Mouse (Mus musculus) retina, postnatal 7 days (tissue): ENCODE results near the gene Hist1h1e.
"Not testable (repeated sequence)": the region's sequence is repeated elsewhere in the genome, so short reads cannot be mapped to it uniquely, and the experiment has no call there.

Experiments
- DNase-seq: peaks from one replicate; pipeline ENCODE4 v3.0.0-alpha.2; 2012; ENCODE audit warnings: low read depth, low spot score

The Hist1h1e gene

DNA sequence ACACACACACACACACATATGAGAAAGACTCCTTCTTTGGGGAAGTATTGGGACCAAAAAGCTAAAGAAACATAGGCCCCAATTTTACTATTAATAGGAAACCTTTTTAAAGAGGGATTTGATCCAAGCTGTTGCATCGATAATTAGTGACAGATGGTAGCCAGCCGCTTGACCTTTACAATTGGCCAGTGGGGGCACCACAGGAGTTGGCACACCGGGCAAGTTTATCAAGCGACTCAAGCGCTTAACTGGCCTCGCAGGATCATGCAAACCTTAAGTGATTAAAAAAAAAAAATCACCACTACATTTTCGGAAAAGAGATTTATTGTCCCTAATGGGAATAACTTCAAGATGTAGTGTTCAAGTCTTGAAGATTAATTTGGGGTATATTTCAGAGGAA, 29.7 kb downstream of the Hist1h1e start:
- no peak for DNase-seq

- not testable (repeated sequence) for DNase-seq
Observed at GRCm38 (mm10) chr13:23591886-23592285, 30.5 kb downstream of the Hist1h1e start.

GRCm38 (mm10) chr13:23591206-23591605, 31.2 kb downstream of the Hist1h1e start:
- DNase-seq: no peak

- no peak for DNase-seq
Observed at GRCm38 (mm10) chr13:23586940-23587225, 35.5 kb downstream of the Hist1h1e start.

- no peak for DNase-seq
Observed at GRCm38 (mm10) chr13:23586099-23586939, 36.0 kb downstream of the Hist1h1e start.

DNA sequence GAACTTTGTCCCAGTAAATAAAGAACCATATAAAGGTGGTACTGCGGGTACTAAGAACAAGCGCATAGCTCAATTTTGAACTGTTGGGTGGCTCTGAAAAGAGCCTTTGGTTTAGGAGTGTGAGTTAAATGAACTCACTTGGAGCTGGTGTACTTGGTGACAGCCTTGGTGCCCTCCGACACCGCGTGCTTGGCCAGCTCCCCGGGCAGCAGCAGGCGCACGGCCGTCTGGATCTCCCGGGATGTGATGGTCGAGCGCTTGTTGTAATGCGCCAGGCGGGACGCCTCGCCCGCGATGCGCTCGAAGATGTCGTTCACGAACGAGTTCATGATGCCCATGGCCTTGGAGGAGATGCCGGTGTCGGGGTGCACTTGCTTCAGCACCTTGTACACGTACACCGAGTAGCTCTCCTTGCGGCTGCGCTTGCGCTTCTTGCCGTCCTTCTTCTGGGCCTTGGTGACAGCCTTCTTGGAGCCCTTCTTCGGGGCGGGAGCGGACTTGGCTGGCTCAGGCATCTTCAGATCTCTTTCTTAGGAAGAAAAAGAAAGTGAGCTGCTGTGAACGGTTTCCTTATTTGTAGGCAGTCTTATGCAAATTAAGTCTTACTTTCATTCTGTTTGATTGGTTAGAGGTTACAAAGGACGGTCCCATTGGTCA, 36.8 kb downstream of the Hist1h1e start:
- peak; percentile 76 for DNase-seq

- DNase-seq: peak; percentile 36
Observed at GRCm38 (mm10) chr13:23585029-23585441, 37.3 kb downstream of the Hist1h1e start.

DNA sequence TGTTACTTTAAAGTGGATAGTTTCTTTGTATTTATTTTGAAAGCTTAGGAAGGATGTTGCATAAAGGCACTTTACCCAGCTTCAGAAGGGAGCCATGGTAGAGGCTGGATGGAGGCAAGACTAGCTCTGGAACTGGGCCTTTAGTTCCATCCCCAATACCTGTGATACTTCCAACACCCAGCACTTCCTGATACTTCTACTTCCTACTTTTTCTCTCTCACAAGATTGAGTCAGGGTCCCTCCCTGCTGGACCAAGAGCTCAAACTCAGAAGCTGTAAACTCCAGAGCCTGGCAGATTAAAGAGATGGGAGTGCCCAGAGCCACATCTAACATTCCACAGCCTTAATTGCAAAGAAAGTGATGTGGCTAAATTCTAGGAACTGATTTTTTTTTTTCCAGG, 38.0 kb downstream of the Hist1h1e start:
- no peak for DNase-seq

GRCm38 (mm10) chr13:23583387-23584068, 38.8 kb downstream of the Hist1h1e start:
- no peak for DNase-seq

- no peak for DNase-seq
Observed at GRCm38 (mm10) chr13:23582219-23583056, 39.9 kb downstream of the Hist1h1e start.

DNA sequence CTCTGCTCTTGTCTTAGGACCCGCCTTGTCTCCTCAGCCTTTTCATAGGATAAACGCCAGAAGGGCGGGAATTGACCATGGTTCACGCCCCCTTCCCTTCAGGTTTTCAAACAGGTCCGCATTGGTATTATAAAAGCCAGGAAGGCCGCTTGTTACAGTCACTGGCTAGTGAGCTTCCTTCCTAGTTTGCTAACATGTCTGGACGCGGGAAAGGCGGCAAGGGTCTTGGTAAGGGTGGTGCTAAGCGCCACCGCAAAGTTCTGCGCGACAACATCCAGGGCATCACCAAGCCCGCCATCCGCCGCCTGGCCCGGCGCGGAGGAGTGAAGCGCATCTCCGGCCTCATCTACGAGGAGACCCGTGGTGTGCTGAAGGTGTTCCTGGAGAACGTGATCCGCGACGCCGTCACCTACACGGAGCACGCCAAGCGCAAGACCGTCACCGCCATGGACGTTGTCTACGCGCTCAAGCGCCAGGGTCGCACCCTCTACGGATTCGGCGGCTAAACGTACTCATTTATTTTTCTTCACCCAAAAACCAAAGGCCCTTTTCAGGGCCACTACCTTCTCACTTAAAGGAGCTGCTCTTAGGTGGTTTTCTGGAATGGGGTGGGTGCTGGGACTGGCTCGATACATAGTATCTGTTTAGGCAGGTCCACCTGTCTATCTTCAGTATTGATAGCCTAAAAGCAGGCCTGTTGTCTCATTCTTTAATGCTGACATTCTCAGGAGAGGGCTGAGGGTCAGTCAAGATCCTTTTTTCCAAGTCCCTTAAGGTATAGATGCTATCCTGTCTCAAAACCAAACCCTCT, 40.7 kb downstream of the Hist1h1e start, which contains the start of gene Hist1h4d:
TSS of gene Hist1h4d (plus strand) at position 191 of the 811 bp plus-strand sequence.
- peak; percentile 94 for DNase-seq

DNA sequence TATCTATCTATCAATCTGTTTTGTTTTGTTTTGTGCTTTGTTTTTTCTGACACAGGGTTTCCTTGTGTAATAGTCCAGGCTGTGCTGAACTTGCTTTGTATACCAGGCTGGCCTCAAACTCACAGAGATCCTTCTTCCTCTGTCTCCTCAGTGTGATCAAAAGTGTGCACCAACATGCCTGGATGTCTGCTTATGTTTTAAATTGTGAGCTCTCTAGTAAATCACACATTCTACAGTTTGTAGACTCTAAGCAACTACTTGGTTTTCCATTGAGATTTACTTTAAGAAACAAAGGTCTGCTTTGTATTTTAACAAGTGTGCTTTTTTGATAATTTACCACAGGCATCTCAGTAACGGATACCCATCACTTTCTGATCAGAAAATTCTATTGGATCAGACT, 44.5 kb downstream of the Hist1h1e start:
- no peak for DNase-seq

GRCm38 (mm10) chr13:23576906-23577639, 45.3 kb downstream of the Hist1h1e start:
- DNase-seq: no peak

DNA sequence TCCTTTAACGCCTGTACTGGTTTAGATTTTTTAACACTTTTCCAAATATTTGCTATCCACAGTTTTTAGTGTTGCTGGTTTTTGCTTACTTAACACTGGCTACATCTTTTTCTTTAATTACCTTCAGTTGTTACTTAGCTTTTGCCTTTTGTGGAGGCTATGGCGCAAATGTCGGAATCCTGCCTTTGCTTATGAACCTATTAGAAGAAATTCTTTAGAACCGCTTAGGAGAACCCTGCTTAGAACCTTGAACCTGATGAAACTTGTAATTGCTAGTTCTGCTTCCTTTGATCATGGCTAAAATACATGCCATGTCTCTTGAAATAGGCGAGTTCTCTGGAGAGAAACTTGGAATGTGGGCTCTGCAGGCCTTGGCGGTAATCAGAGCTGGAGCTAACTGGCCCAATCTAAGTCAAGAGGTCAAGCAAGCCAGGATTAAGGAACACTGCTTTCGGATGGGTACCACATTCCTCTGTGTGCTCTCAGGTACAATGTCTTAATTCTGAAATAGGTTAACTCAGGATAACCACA, 45.9 kb downstream of the Hist1h1e start:
- no peak for DNase-seq

DNA sequence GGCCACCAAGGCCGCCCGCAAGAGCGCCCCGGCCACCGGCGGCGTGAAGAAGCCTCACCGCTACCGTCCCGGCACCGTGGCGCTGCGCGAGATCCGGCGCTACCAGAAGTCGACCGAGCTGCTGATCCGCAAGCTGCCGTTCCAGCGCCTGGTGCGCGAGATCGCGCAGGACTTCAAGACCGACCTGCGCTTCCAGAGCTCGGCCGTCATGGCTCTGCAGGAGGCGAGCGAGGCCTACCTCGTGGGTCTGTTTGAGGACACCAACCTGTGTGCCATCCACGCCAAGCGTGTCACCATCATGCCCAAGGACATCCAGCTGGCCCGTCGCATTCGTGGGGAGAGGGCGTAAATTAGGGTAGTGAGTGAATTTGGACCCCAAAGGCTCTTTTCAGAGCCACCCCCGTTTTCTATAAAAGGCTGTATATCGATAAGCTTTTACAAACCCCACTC, 46.5 kb downstream of the Hist1h1e start:
- DNase-seq: not testable (repeated sequence)

GRCm38 (mm10) chr13:23575271-23575851, 47.0 kb downstream of the Hist1h1e start, which contains the start of gene Hist1h3d:
Gene Hist1h3d, plus strand, starts transcription at chr13:23575763.
- peak; percentile 49 for DNase-seq

- DNase-seq: not testable (repeated sequence)
Observed at GRCm38 (mm10) chr13:23574546-23575170, 47.7 kb downstream of the Hist1h1e start.

DNA sequence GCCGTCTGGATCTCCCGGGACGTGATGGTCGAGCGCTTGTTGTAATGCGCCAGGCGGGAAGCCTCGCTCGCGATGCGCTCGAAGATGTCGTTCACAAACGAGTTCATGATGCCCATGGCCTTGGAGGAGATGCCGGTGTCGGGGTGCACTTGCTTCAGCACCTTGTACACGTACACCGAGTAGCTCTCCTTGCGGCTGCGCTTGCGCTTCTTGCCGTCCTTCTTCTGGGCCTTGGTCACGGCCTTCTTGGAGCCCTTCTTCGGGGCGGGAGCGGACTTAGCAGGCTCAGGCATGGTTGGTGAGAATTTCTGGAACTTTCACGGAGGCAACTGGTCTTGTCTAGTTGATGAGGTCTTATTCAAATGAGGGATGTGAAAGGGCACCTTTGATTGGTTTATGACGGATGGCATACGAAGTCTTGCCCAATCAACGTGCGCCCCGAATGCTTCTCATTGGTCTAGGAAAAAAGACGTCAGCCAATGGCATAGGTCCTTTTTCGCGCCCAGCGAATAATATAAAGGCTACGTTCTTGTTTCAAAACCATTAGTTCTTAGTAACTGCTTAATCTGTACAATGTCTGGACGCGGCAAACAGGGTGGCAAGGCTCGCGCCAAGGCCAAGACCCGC, 48.3 kb downstream of the Hist1h1e start, which contains the start of the genes Hist1h2bf and Hist1h2ad:
TSS of gene Hist1h2bf (minus strand) at position 299 of the 627 bp plus-strand sequence.
TSS of gene Hist1h2ad (plus strand) at position 484 of the 627 bp plus-strand sequence.
- peak; percentile 94 for DNase-seq
